Mouse (Mus musculus) forebrain, embryonic 12.5 days (tissue): ENCODE measurements around the gene Ifna6. TPM values are rescaled to one million over a fixed set of nuclear protein-coding genes. Genes with fewer than 3 reads are reported as not detected.
"Not testable (repeated sequence)": the region's sequence is repeated elsewhere in the genome, so short reads cannot be mapped to it uniquely, and the experiment has no call there.

ENCODE experiments used
- ATAC-seq: fragments of 200-750 bp; cut with Nextera tagmentation; 2 replicates; pipeline ENCODE4 v1.8.0; 2017; ENCODE audit warnings: moderate TSS enrichment; ENCODE audit not compliant: low FRiP score
- H3K27ac ChIP-seq: fragments of 300-500 bp; sonication (generic); 2 replicates; pipeline ENCODE4 v1.5.1; 2016; ENCODE audit warnings: mild to moderate bottlenecking
- H3K27me3 ChIP-seq: fragments of 300-500 bp; sonication (generic); 2 replicates; pipeline ENCODE4 v1.6.1; 2016; ENCODE audit warnings: mild to moderate bottlenecking
- H3K36me3 ChIP-seq: fragments of 300-500 bp; sonication (generic); replicated peaks from 2 replicates; pipeline ENCODE4 v1.6.1; 2016; ENCODE audit warnings: mild to moderate bottlenecking
- H3K4me1 ChIP-seq: fragments of 300-500 bp; sonication (generic); 2 replicates; pipeline ENCODE4 v1.6.1; 2016
- H3K4me2 ChIP-seq: fragments of 300-500 bp; sonication (generic); 2 replicates; pipeline ENCODE4 v1.6.1; 2016; ENCODE audit warnings: mild to moderate bottlenecking, moderate library complexity
- H3K4me3 ChIP-seq: fragments of 300-500 bp; sonication (generic); replicated peaks from 2 replicates; pipeline ENCODE4 v1.5.1; 2016; ENCODE audit warnings: mild to moderate bottlenecking
- H3K9ac ChIP-seq: fragments of 300-500 bp; sonication (generic); 2 replicates; pipeline ENCODE4 v1.6.1; 2016; ENCODE audit warnings: mild to moderate bottlenecking
- H3K9me3 ChIP-seq: fragments of 300-500 bp; sonication (generic); 2 replicates; pipeline ENCODE4 v1.6.1; 2016
- WGBS: fragments of 180-500 bp; shearing (Covaris S2); methylation state at CpG from one replicate; pipeline ENCODE4 v1.1.7; 2016; 5-methylcytosine and 5-hydroxymethylcytosine counted together
- polyA plus RNA-seq: library from polyadenylated mRNA; unstranded; fragments of >200 nt; fragmentation: Nextera tagmentation; extraction: Ambion mirVana; gene quantifications from 2 replicates; pipeline ENCODE4 v1.2.1, GENCODE M21; 2016

The Ifna6 gene
- polyA plus RNA-seq = not detected in 2 replicates

DNA sequence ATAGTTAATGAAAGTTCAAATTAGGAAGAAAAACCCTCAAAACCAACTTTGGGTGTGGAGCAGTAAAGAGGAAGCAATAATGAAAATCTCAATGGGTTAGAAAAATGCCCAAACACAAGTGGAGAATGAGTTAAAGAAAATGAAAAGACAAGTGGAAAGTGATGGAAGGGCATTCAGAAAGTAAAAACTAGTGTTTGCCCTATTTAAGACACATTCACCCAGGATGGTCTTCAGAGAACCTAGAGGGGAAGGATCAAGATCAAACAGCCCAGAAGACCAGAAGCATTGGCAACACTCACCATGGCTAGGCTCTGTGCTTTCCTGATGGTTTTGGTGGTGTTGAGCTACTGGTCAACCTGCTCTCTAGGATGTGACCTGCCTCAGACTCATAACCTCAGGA, at the start of gene Ifna6:
Gene Ifna6, plus strand, starts transcription at position 301 of the 400 bp plus-strand sequence.
- not testable (repeated sequence) for H3K27ac ChIP-seq, H3K36me3 ChIP-seq, H3K4me3 ChIP-seq, H3K9me3 ChIP-seq, H3K4me2 ChIP-seq, H3K9ac ChIP-seq, ATAC-seq, H3K4me1 ChIP-seq, H3K27me3 ChIP-seq

- ATAC-seq, H3K4me2 ChIP-seq, H3K9ac ChIP-seq, H3K4me1 ChIP-seq, H3K27me3 ChIP-seq, H3K27ac ChIP-seq, H3K9me3 ChIP-seq, H3K36me3 ChIP-seq, H3K4me3 ChIP-seq: not testable (repeated sequence)
- no CpG with 5 or more reads among the region's 29 CpGs for WGBS
Measured at GRCm38 (mm10) chr4:88779550-88779949, 47.7 kb upstream of the Ifna6 start, which contains the start of gene Gm13272. TSS of gene Gm13272 (plus strand) at chr4:88779850.

- ATAC-seq, H3K27me3 ChIP-seq, H3K4me3 ChIP-seq, H3K9me3 ChIP-seq, H3K4me2 ChIP-seq, H3K27ac ChIP-seq, H3K36me3 ChIP-seq, H3K9ac ChIP-seq, H3K4me1 ChIP-seq: not testable (repeated sequence)
- 52% methylated on average over 16 of the region's 18 CpGs for WGBS
Measured at GRCm38 (mm10) chr4:88780320-88780719, 46.9 kb upstream of the Ifna6 start.

GRCm38 (mm10) chr4:88781831-88782230, 45.4 kb upstream of the Ifna6 start, which contains the start of gene Ifnz:
TSS of gene Ifnz (plus strand) at chr4:88782131.
- not testable (repeated sequence) for H3K36me3 ChIP-seq, H3K9ac ChIP-seq, H3K27me3 ChIP-seq, H3K9me3 ChIP-seq, ATAC-seq, H3K4me1 ChIP-seq, H3K27ac ChIP-seq
- WGBS = 8% methylated on average over 4 of the region's 7 CpGs
- peak within 1 kb of the TSS; percentile 13; the same call in 1 of the 2 replicates for H3K4me3 ChIP-seq
- H3K4me2 ChIP-seq = peak within 1 kb of the TSS; percentile 40

DNA sequence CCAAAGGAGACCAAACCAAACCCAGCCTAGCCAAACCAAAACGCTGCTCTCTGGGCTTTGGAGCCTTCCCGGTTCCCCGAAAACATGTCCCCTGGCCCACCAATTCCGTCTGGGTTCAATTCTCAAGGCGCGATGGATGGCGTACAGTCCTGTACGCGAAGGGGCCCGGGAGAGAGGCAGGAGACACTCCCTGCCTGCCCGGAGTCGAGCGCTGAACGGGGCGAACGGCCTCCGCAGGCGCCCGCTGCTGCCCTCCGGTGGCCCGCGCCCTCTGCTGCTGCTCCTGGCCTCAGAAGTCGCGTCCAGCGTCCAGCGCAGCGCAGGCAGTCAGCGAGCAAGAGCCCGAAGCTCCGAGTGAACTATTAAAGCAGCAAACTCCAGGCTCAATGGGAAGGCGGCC, 44.9 kb upstream of the Ifna6 start:
- not testable (repeated sequence) for H3K27ac ChIP-seq, ATAC-seq, H3K27me3 ChIP-seq, H3K36me3 ChIP-seq, H3K9ac ChIP-seq, H3K9me3 ChIP-seq, H3K4me1 ChIP-seq
- peak overlapping the region; percentile 40 for H3K4me2 ChIP-seq
- peak overlapping the region; percentile 13; the same call in 1 of the 2 replicates for H3K4me3 ChIP-seq
- 0% methylated on average over 6 of the region's 31 CpGs for WGBS

DNA sequence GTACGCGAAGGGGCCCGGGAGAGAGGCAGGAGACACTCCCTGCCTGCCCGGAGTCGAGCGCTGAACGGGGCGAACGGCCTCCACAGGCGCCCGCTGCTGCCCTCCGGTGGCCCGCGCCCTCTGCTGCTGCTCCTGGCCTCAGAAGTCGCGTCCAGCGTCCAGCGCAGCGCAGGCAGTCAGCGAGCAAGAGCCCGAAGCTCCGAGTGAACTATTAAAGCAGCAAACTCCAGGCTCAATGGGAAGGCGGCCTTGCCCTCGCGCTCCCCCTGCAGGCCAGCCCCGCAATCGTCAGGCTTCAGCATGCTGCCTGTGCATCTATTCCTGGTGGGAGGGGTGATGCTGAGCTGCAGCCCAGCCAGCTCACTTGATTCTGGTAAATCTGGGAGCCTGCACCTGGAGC, 41.8 kb upstream of the Ifna6 start, which contains the start of gene Gm13276:
Gene Gm13276, plus strand, starts transcription at position 301 of the 400 bp plus-strand sequence.
- not testable (repeated sequence) for H3K27me3 ChIP-seq, H3K4me2 ChIP-seq, H3K9me3 ChIP-seq, H3K4me3 ChIP-seq, H3K36me3 ChIP-seq, H3K9ac ChIP-seq, H3K4me1 ChIP-seq, ATAC-seq, H3K27ac ChIP-seq
- whole genome bisulfite sequencing = no CpG with 5 or more reads among the region's 27 CpGs

- ATAC-seq = not testable (repeated sequence)
- WGBS = 0% methylated on average over 1 of the region's 28 CpGs
Measured at GRCm38 (mm10) chr4:88788402-88788801, 38.8 kb upstream of the Ifna6 start, which contains the start of gene Gm13277. TSS of gene Gm13277 (plus strand) at chr4:88788632.

GRCm38 (mm10) chr4:88791250-88791649, 36.0 kb upstream of the Ifna6 start, which contains the start of gene Gm13278:
TSS of gene Gm13278 (plus strand) at chr4:88791550.
- H3K4me2 ChIP-seq, ATAC-seq, H3K36me3 ChIP-seq, H3K9me3 ChIP-seq, H3K27me3 ChIP-seq, H3K4me3 ChIP-seq, H3K4me1 ChIP-seq, H3K9ac ChIP-seq, H3K27ac ChIP-seq: not testable (repeated sequence)
- no CpG with 5 or more reads among the region's 28 CpGs for WGBS

More at GRCm38 (mm10) chr4:88788402-88788801, 38.8 kb upstream of the Ifna6 start, which contains the start of gene Gm13277:
- not testable (repeated sequence) for H3K4me1 ChIP-seq, H3K27ac ChIP-seq, H3K4me2 ChIP-seq, H3K4me3 ChIP-seq, H3K9me3 ChIP-seq, H3K27me3 ChIP-seq, H3K36me3 ChIP-seq, H3K9ac ChIP-seq

- not testable (repeated sequence) for H3K9ac ChIP-seq, ATAC-seq, H3K27ac ChIP-seq, H3K27me3 ChIP-seq, H3K36me3 ChIP-seq, H3K4me3 ChIP-seq, H3K4me2 ChIP-seq, H3K9me3 ChIP-seq, H3K4me1 ChIP-seq
- 3% methylated on average over 8 of the region's 52 CpGs for WGBS
Measured at GRCm38 (mm10) chr4:88793936-88794675, 33.1 kb upstream of the Ifna6 start, which contains the start of gene Gm13275. TSS of gene Gm13275 (plus strand) at chr4:88794487.

DNA sequence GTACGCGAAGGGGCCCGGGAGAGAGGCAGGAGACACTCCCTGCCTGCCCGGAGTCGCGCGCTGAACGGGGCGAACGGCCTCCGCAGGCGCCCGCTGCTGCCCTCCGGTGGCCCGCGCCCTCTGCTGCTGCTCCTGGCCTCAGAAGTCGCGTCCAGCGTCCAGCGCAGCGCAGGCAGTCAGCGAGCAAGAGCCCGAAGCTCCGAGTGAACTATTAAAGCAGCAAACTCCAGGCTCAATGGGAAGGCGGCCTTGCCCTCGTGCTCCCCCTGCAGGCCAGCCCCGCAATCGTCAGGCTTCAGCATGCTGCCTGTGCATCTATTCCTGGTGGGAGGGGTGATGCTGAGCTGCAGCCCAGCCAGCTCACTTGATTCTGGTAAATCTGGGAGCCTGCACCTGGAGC, 30.1 kb upstream of the Ifna6 start, which contains the start of gene Gm13279:
Gene Gm13279, plus strand, starts transcription at position 301 of the 400 bp plus-strand sequence.
- H3K4me2 ChIP-seq, H3K4me1 ChIP-seq, ATAC-seq, H3K9me3 ChIP-seq, H3K9ac ChIP-seq, H3K27ac ChIP-seq, H3K27me3 ChIP-seq, H3K36me3 ChIP-seq, H3K4me3 ChIP-seq: not testable (repeated sequence)
- WGBS = no CpG with 5 or more reads among the region's 28 CpGs

GRCm38 (mm10) chr4:88799365-88799764, 27.9 kb upstream of the Ifna6 start, which contains the start of gene Gm13285:
TSS of gene Gm13285 (plus strand) at chr4:88799665.
- not testable (repeated sequence) for H3K9me3 ChIP-seq, H3K27me3 ChIP-seq, H3K4me2 ChIP-seq, H3K9ac ChIP-seq, H3K4me3 ChIP-seq, H3K27ac ChIP-seq, H3K36me3 ChIP-seq, ATAC-seq, H3K4me1 ChIP-seq
- WGBS = 11% methylated on average over 5 of the region's 7 CpGs

- not testable (repeated sequence) for H3K4me2 ChIP-seq, H3K9me3 ChIP-seq, ATAC-seq, H3K4me1 ChIP-seq, H3K36me3 ChIP-seq, H3K27me3 ChIP-seq, H3K9ac ChIP-seq, H3K27ac ChIP-seq, H3K4me3 ChIP-seq
- no CpG with 5 or more reads among the region's 29 CpGs for WGBS
Measured at GRCm38 (mm10) chr4:88802954-88803353, 24.3 kb upstream of the Ifna6 start, which contains the start of gene Gm13287. TSS of gene Gm13287 (plus strand) at chr4:88803254.

DNA sequence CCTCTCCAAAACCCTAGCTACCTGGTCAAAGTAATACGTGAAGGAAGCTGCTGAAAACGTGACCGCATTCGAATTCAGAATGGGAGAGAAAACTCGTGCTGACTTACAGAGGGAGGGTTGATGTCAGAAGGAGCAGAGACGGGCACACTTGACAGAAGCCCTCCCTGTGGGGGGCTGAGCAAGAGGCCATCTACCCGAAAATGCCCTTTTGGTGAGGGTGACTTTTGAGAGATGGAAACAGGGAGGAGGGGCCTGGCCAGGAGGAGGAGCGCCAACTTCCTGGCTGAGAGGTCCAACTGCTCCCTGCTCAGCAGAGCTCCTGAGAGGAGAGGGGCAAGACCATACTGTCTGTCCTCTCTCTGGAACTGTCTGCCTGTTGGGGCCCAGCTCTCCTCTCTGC, 22.0 kb upstream of the Ifna6 start, which contains the start of gene Gm13288:
Gene Gm13288, plus strand, starts transcription at position 301 of the 400 bp plus-strand sequence.
- ATAC-seq, H3K36me3 ChIP-seq, H3K27ac ChIP-seq, H3K9me3 ChIP-seq, H3K4me1 ChIP-seq, H3K9ac ChIP-seq, H3K27me3 ChIP-seq: not testable (repeated sequence)
- Histone ChIP-seq H3K4me2 (peak within 1 kb of the TSS; percentile 44; the same call in 1 of the 2 replicates), H3K4me3 (peak within 1 kb of the TSS; percentile 26)
- WGBS = no CpG with 5 or more reads among the region's 8 CpGs
